Mouse (Mus musculus): ENCODE data around the gene Parp3. TPM values are rescaled to one million over a fixed set of nuclear protein-coding genes. Genes with fewer than 3 reads are reported as not detected.

Parp3 gene
- total and polyA plus RNA-seq, 3 experiments = 29.4 to 46.7 (median 31.2) TPM

- H3K4me3 ChIP-seq = peak within 1 kb of the TSS; percentile 94
- intact Hi-C loops (cut with DNase I) = loop anchor here (2.0 to 10.0 kb wide), 3 partner anchors 47 to 255 kb away; partner anchors contain the start of genes Parp3, Twf2 and Wdr82
- peak within 1 kb of the TSS; percentile 93 for H3K27ac ChIP-seq
- no peaks in the 10 kb centered on the region for H3K79me2 ChIP-seq (replicated peaks; ENCODE audit: control insufficient read depth, insufficient read depth, low read length)
- no peaks in the 10 kb centered on the region for H3K27me3 ChIP-seq (ENCODE audit: control insufficient read depth, insufficient read depth, low read length)
- peaks cover 2% of the 10 kb centered on the region; the same call in 1 of the 2 replicates for H3K4me1 ChIP-seq (ENCODE audit: control insufficient read depth, insufficient read depth, low read length)
- peak; percentile 94 to 97 for DNase-seq
- under 1% methylated on average over 55 of the region's 55 CpGs for WGBS
- H3K9ac ChIP-seq (ENCODE audit: low read depth, low read length) = peak within 1 kb of the TSS; percentile 84
- H3K36me3 ChIP-seq (ENCODE audit: control insufficient read depth, insufficient read depth, low read length) = no peaks in the 10 kb centered on the region; the same call in 1 of the 2 replicates
- TF ChIP-seq CTCF (IDR thresholded peaks at IDR 0.05) (no peak), EP300 (IDR thresholded peaks at IDR 0.05; ENCODE audit: insufficient read depth, low read depth, low read length) (peak; percentile 79), POLR2A (IDR thresholded peaks at IDR 0.05; ENCODE audit: insufficient read depth, low read depth, low read length) (peak; percentile 87)
Observed at GRCm38 (mm10) chr9:106429221-106430014, 47.3 kb downstream of the Parp3 start, which contains the start of gene Rpl29. Gene Rpl29 (plus strand): TSS chr9:106429454.

GRCm38 (mm10) chr9:106428719-106429220 is 48.0 kb downstream of the Parp3 start:
- Histone ChIP-seq H3K36me3 (ENCODE audit: control insufficient read depth, insufficient read depth, low read length) (no peaks in the 10 kb centered on the region; the same call in 1 of the 2 replicates), H3K27me3 (ENCODE audit: control insufficient read depth, insufficient read depth, low read length) (no peaks in the 10 kb centered on the region), H3K9ac (ENCODE audit: low read depth, low read length) (peak overlapping the region; percentile 84), H3K27ac (peak overlapping the region; percentile 93), H3K4me1 (ENCODE audit: control insufficient read depth, insufficient read depth, low read length) (peaks cover 2% of the 10 kb centered on the region; the same call in 1 of the 2 replicates), H3K4me3 (peak overlapping the region; percentile 94), H3K79me2 (replicated peaks; ENCODE audit: control insufficient read depth, insufficient read depth, low read length) (no peaks in the 10 kb centered on the region)
- WGBS = 5% methylated on average over 11 of the region's 11 CpGs
- no peak for DNase-seq
- TF ChIP-seq EP300 (IDR thresholded peaks at IDR 0.05; ENCODE audit: insufficient read depth, low read depth, low read length) = no peak
- no peak for TF ChIP-seq POLR2A (IDR thresholded peaks at IDR 0.05; ENCODE audit: insufficient read depth, low read depth, low read length)
- peak; percentile 44 for TF ChIP-seq CTCF (IDR thresholded peaks at IDR 0.05)
- intact Hi-C loops (cut with DNase I) = loop anchor here (2.0 kb wide), 1 partner anchor 48 kb away; the partner anchor contains the start of gene Parp3

DNA sequence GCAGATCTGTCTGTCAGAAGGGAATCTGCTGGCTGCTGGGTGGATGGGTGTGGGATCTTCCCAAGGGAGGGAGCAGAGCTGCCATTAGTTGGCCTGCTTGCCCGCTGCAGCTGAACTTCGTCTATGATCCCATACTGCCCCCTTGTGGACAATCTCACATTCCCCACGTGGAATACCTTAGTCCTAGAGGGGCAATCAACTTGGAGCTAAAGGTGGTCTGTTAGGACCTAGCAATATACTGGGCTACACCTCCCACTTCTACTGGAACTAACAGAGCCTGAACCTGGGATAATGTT is 54.9 kb downstream of the Parp3 start:
- H3K36me3 ChIP-seq (ENCODE audit: control insufficient read depth, insufficient read depth, low read length) = no peaks in the 10 kb centered on the region
- intact Hi-C loops (cut with DNase I) = loop anchor here (1.0 kb wide), 3 partner anchors 73 to 133 kb away; no protein-coding TSS in a partner anchor
- WGBS = 0% methylated on average over 3 of the region's 3 CpGs

GRCm38 (mm10) chr9:106421033-106421864 is 55.5 kb downstream of the Parp3 start:
- TF ChIP-seq POLR2A (IDR thresholded peaks at IDR 0.05; ENCODE audit: insufficient read depth, low read depth, low read length) = no peak
- no peak for TF ChIP-seq EP300 (IDR thresholded peaks at IDR 0.05; ENCODE audit: insufficient read depth, low read depth, low read length)
- TF ChIP-seq CTCF (IDR thresholded peaks at IDR 0.05) = no peak
- Histone ChIP-seq H3K27ac (peak overlapping the region; percentile 26; the same call in 1 of the 2 replicates), H3K4me3 (peak overlapping the region; percentile 17; the same call in 1 of the 2 replicates), H3K4me1 (ENCODE audit: control insufficient read depth, insufficient read depth, low read length) (peaks cover 16% of the 10 kb centered on the region), H3K27me3 (ENCODE audit: control insufficient read depth, insufficient read depth, low read length) (no peaks in the 10 kb centered on the region), H3K79me2 (replicated peaks; ENCODE audit: control insufficient read depth, insufficient read depth, low read length) (no peaks in the 10 kb centered on the region), H3K9ac (ENCODE audit: low read depth, low read length) (no peak overlapping the region), H3K36me3 (ENCODE audit: control insufficient read depth, insufficient read depth, low read length) (no peaks in the 10 kb centered on the region)
- DNase-seq = no peak
- 33% methylated on average over 18 of the region's 18 CpGs for WGBS
- intact Hi-C loops (cut with DNase I) = loop anchor here (1.0 kb wide), 3 partner anchors 72 to 132 kb away; no protein-coding TSS in a partner anchor

More for the DNA sequence above, 54.9 kb downstream of the Parp3 start:
- peak; percentile 81 to 84 for DNase-seq
- Histone ChIP-seq H3K27me3 (ENCODE audit: control insufficient read depth, insufficient read depth, low read length) (no peaks in the 10 kb centered on the region), H3K4me1 (ENCODE audit: control insufficient read depth, insufficient read depth, low read length) (peaks cover 16% of the 10 kb centered on the region), H3K27ac (peak overlapping the region; percentile 26; the same call in 1 of the 2 replicates), H3K9ac (ENCODE audit: low read depth, low read length) (no peak overlapping the region), H3K79me2 (replicated peaks; ENCODE audit: control insufficient read depth, insufficient read depth, low read length) (no peaks in the 10 kb centered on the region), H3K4me3 (peak overlapping the region; percentile 17; the same call in 1 of the 2 replicates)
- TF ChIP-seq EP300 (IDR thresholded peaks at IDR 0.05; ENCODE audit: insufficient read depth, low read depth, low read length) (peak; percentile 97), CTCF (IDR thresholded peaks at IDR 0.05) (no peak; the same call in 1 of the 2 replicates), POLR2A (IDR thresholded peaks at IDR 0.05; ENCODE audit: insufficient read depth, low read depth, low read length) (peak; percentile 34; the same call in 1 of the 2 replicates)

GRCm38 (mm10) chr9:106420608-106421007 is 56.1 kb downstream of the Parp3 start:
- no peaks in the 10 kb centered on the region for H3K27me3 ChIP-seq (ENCODE audit: control insufficient read depth, insufficient read depth, low read length)
- TF ChIP-seq EP300 (IDR thresholded peaks at IDR 0.05; ENCODE audit: insufficient read depth, low read depth, low read length) (no peak), CTCF (IDR thresholded peaks at IDR 0.05) (no peak), POLR2A (IDR thresholded peaks at IDR 0.05; ENCODE audit: insufficient read depth, low read depth, low read length) (no peak)
- H3K9ac ChIP-seq (ENCODE audit: low read depth, low read length) = no peak overlapping the region
- H3K27ac ChIP-seq = no peak overlapping the region
- H3K4me1 ChIP-seq (ENCODE audit: control insufficient read depth, insufficient read depth, low read length) = peaks cover 16% of the 10 kb centered on the region
- no peak overlapping the region for H3K4me3 ChIP-seq
- no peak for DNase-seq
- intact Hi-C loops (cut with DNase I) = loop anchor here (1.0 kb wide), 3 partner anchors 71 to 131 kb away; no protein-coding TSS in a partner anchor
- 15% methylated on average over 2 of the region's 2 CpGs for WGBS
- H3K79me2 ChIP-seq (replicated peaks; ENCODE audit: control insufficient read depth, insufficient read depth, low read length) = no peaks in the 10 kb centered on the region
- H3K36me3 ChIP-seq (ENCODE audit: control insufficient read depth, insufficient read depth, low read length) = no peaks in the 10 kb centered on the region

Other genes starting within 250 kb of the Parp3 start
- gene Alas1, start 228.3 kb downstream of the Parp3 start, total RNA-seq (2021) = 100 to 1,000 TPM; 438 to 443 TPM
- 382 and 470 TPM in 2 replicates for gene Alas1, start 228.3 kb downstream of the Parp3 start, polyA plus RNA-seq (2012; rRNA removed)
- gene Poc1a, start 195.9 kb downstream of the Parp3 start, total RNA-seq (2021) = 1 to 10 TPM; 3.2 to 4.0 TPM
- gene Poc1a, start 195.9 kb downstream of the Parp3 start, polyA plus RNA-seq (2012; rRNA removed) = 5.9 and 6.2 TPM in 2 replicates
- gene Dusp7, start 108.3 kb downstream of the Parp3 start, total RNA-seq (2021) = 10 to 100 TPM; 47.6 to 64.9 TPM
- gene Dusp7, start 108.3 kb downstream of the Parp3 start, polyA plus RNA-seq (2012; rRNA removed) = 102 and 118 TPM in 2 replicates
- 100 to 1,000 TPM; 251 to 296 TPM for gene Rpl29, start 47.5 kb downstream of the Parp3 start, total RNA-seq (2021)
- 247 and 287 TPM in 2 replicates for gene Rpl29, start 47.5 kb downstream of the Parp3 start, polyA plus RNA-seq (2012; rRNA removed)
- gene Acy1, start 38.6 kb downstream of the Parp3 start, total RNA-seq (2021) = 10 to 100 TPM; 20.1 to 26.7 TPM
- 12.0 and 12.5 TPM in 2 replicates for gene Acy1, start 38.6 kb downstream of the Parp3 start, polyA plus RNA-seq (2012; rRNA removed)
- gene Abhd14b, start 29.5 kb downstream of the Parp3 start, total RNA-seq (2021) = 1 to 10 TPM; 6.6 to 6.8 TPM
- gene Abhd14b, start 29.5 kb downstream of the Parp3 start, polyA plus RNA-seq (2012; rRNA removed) = 27.8 and 34.8 TPM in 2 replicates
- gene Abhd14a, start 29.3 kb downstream of the Parp3 start, total RNA-seq (2021) = 10 to 100 TPM; 18.7 to 21.8 TPM
- 33.2 and 43.0 TPM in 2 replicates for gene Abhd14a, start 29.3 kb downstream of the Parp3 start, polyA plus RNA-seq (2012; rRNA removed)
- gene Pcbp4, start 23.7 kb downstream of the Parp3 start, total RNA-seq (2021) = 10 to 100 TPM; 70.0 to 74.6 TPM
- 92.8 and 95.8 TPM in 2 replicates for gene Pcbp4, start 23.7 kb downstream of the Parp3 start, polyA plus RNA-seq (2012; rRNA removed)
- gene Gpr62, start 11.0 kb downstream of the Parp3 start, total RNA-seq (2021) = not detected
- 0.12 TPM in 1 of 2 replicates, not detected in the other for gene Gpr62, start 11.0 kb downstream of the Parp3 start, polyA plus RNA-seq (2012; rRNA removed)
- 10 to 100 TPM; 18.9 to 23.4 TPM for gene Rrp9, start 986 bp downstream of the Parp3 start, total RNA-seq (2021)
- 21.0 and 22.3 TPM in 2 replicates for gene Rrp9, start 986 bp downstream of the Parp3 start, polyA plus RNA-seq (2012; rRNA removed)
- not detected for gene Iqcf1, start 23.0 kb upstream of the Parp3 start, total RNA-seq (2021)
- gene Iqcf1, start 23.0 kb upstream of the Parp3 start, polyA plus RNA-seq (2012; rRNA removed) = 0.37 TPM in 1 of 2 replicates, not detected in the other
- gene Iqcf5, start 37.6 kb upstream of the Parp3 start, total RNA-seq (2021) = not detected
- gene Iqcf5, start 37.6 kb upstream of the Parp3 start, polyA plus RNA-seq (2012; rRNA removed) = not detected in 2 replicates
- gene Iqcf3, start 84.7 kb upstream of the Parp3 start, total RNA-seq (2021) = not detected
- gene Iqcf3, start 84.7 kb upstream of the Parp3 start, polyA plus RNA-seq (2012; rRNA removed) = 0.15 TPM in 1 of 2 replicates, not detected in the other
- not detected for gene Iqcf4, start 94.0 kb upstream of the Parp3 start, total RNA-seq (2021)
- not detected in 2 replicates for gene Iqcf4, start 94.0 kb upstream of the Parp3 start, polyA plus RNA-seq (2012; rRNA removed)
- gene Iqcf6, start 149.6 kb upstream of the Parp3 start, total RNA-seq (2021) = not detected
- gene Iqcf6, start 149.6 kb upstream of the Parp3 start, polyA plus RNA-seq (2012; rRNA removed) = not detected in 2 replicates
- gene Grm2, start 179.1 kb upstream of the Parp3 start, total RNA-seq (2021) = not detected
- 0.09 TPM in 1 of 2 replicates, not detected in the other for gene Grm2, start 179.1 kb upstream of the Parp3 start, polyA plus RNA-seq (2012; rRNA removed)
- gene Tex264, start 209.0 kb upstream of the Parp3 start, total RNA-seq (2021) = 10 to 100 TPM; 40.3 to 47.6 TPM
- 62.1 and 69.2 TPM in 2 replicates for gene Tex264, start 209.0 kb upstream of the Parp3 start, polyA plus RNA-seq (2012; rRNA removed)

Data from heart, adult 2 months (tissue).